Mouse (Mus musculus) heart, adult 2 months (tissue): ENCODE measurements around the gene Utp6. TPM values are rescaled to one million over a fixed set of nuclear protein-coding genes. Genes with fewer than 3 reads are reported as not detected.

Source experiments
- DNase-seq, 2 experiments: peaks; one replicate each; pipeline ENCODE4 v3.0.0; 2021
- H3K27ac ChIP-seq: fragments of 200-600 bp; 2 replicates; pipeline ENCODE4 v1.8.1; 2022
- H3K27me3 ChIP-seq: fragments of 200-500 bp; 2 replicates; pipeline ENCODE4 v1.6.1; 2012; ENCODE audit warnings: mild to moderate bottlenecking, low read length, inconsistent platforms, mixed read lengths; ENCODE audit not compliant: control insufficient read depth, insufficient read depth
- H3K36me3 ChIP-seq: fragments of 200-500 bp; 2 replicates; pipeline ENCODE4 v1.6.1; 2012; ENCODE audit warnings: low read length, inconsistent platforms; ENCODE audit not compliant: control insufficient read depth, insufficient read depth
- H3K4me1 ChIP-seq: fragments of 200-500 bp; 2 replicates; pipeline ENCODE4 v1.6.1; 2011; ENCODE audit warnings: low read length; ENCODE audit not compliant: control insufficient read depth, insufficient read depth
- H3K4me3 ChIP-seq: fragments of 200-600 bp; 2 replicates; pipeline ENCODE4 v1.8.1; 2022
- H3K79me2 ChIP-seq: fragments of 200-500 bp; replicated peaks from 2 replicates; pipeline ENCODE4 v1.6.1; 2012; ENCODE audit warnings: mild to moderate bottlenecking, inconsistent platforms, low read length, moderate library complexity, mixed read lengths; ENCODE audit not compliant: control insufficient read depth, insufficient read depth
- H3K9ac ChIP-seq: fragments of 200-500 bp; 2 replicates; pipeline ENCODE4 v1.6.1; 2012; ENCODE audit warnings: low read depth, mild to moderate bottlenecking, control low read depth, inconsistent platforms, low read length, mixed read lengths
- CTCF ChIP-seq: fragments of 200-600 bp; IDR thresholded peaks from 2 replicates; pipeline ENCODE4 v1.8.1; 2022; ENCODE audit warnings: antibody characterized with exemption, mild to moderate bottlenecking, moderate library complexity
- EP300 ChIP-seq: fragments of 200-500 bp; IDR thresholded peaks from 2 replicates; pipeline ENCODE4 v1.6.1; 2011; ENCODE audit warnings: low read depth, low read length, control low read depth; ENCODE audit not compliant: insufficient read depth
- POLR2A ChIP-seq: fragments of 200-500 bp; IDR thresholded peaks from 2 replicates; pipeline ENCODE4 v1.6.1; 2011; ENCODE audit warnings: mild to moderate bottlenecking, low read depth, low read length, control low read depth; ENCODE audit not compliant: insufficient read depth
- WGBS: fragments of 180-500 bp; shearing (Covaris S2); methylation state at CpG from one replicate; pipeline ENCODE4 v1.1.7; 2018; 5-methylcytosine and 5-hydroxymethylcytosine counted together
- intact Hi-C: fragments of 180-260 bp; cut with DNase I; formaldehyde crosslinking; loops from one replicate; pipeline ENCODE4 v1.15.1; 2025
- polyA plus RNA-seq: library from polyadenylated mRNA; depleted of rRNA; stranded (reverse); fragments of >200 nt; gene quantifications from 2 replicates; pipeline ENCODE4 v1.2.3, GENCODE M21; 2012
- total RNA-seq, 2 experiments: library from RNA; stranded (reverse); gene quantifications; 2 replicates each; pipeline ENCODE4 v1.2.3; 2021

The Utp6 gene
- total and polyA plus RNA-seq, 3 experiments = 5.9 to 26.6 (median 25.5) TPM

DNA sequence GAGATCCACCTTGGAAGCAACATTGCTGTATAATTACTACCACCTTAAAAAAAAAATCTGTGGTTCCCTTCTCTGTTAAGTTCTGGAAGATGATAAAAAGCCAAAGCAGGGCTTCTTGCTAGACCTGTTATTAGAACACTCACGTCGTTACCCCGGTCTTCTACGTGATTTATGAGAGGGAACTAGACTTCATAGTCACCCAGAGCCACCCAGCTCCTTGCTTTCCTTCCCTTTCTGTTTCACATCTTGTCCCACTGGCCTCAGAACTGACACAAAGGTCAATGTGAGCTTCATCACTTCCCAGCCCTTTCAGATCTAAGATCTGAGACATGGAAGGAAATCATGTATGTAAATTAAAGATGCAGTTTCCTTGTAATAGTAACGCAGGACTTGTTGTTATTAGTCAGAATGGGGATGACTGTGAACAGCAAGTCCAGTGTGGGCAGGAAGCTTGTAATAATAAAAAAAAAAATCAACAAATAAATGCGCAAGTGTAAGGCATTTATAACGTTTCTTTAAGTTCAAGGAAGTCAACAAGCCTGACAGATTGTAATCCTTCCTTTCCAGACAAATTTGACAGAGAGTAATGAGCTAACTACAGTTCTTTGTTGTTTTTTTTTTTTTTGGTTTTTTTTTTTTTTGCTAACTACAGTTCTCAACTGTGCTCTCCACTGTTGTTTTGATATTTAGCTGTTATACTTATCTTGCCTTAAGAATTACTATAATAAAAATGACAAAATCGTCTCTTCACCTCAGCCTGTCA, 1.2 kb upstream of the Utp6 start:
- Histone ChIP-seq H3K79me2 (no peaks in the 10 kb centered on the region), H3K36me3 (no peaks in the 10 kb centered on the region), H3K27ac (no peak overlapping the region), H3K27me3 (no peaks in the 10 kb centered on the region), H3K9ac (no peak overlapping the region), H3K4me3 (no peak overlapping the region), H3K4me1 (no peaks in the 10 kb centered on the region)
- intact Hi-C loops = loop anchor here (2.0 kb wide), 1 partner anchor 29 kb away; the partner anchor contains the start of gene Suz12
- no peak for DNase-seq
- WGBS = 50% methylated on average over 8 of the region's 8 CpGs
- TF ChIP-seq EP300 (no peak), POLR2A (no peak), CTCF (no peak)

DNA sequence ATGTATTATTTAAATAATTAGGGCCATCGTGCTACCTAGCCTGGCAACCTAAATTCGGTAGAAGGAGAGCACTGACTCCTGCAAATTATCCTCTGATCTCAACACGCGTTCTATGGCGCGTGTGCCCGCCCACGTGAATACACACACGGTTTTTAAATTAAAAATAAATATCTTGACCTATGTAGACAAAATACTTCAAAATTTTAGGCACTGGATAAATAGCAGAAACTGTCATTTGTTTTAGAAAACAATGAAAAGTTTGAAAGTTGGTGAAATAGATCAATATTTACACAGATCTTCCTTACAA, 640 bp upstream of the Utp6 start:
- Histone ChIP-seq H3K79me2 (no peaks in the 10 kb centered on the region), H3K4me1 (no peaks in the 10 kb centered on the region), H3K36me3 (no peaks in the 10 kb centered on the region), H3K9ac (no peak overlapping the region), H3K27ac (peak overlapping the region; percentile 36; the same call in 1 of the 2 replicates), H3K4me3 (peak overlapping the region; percentile 55), H3K27me3 (no peaks in the 10 kb centered on the region)
- DNase-seq = no peak
- intact Hi-C loops = loop anchor here (2.0 kb wide), 1 partner anchor 30 kb away; the partner anchor contains the start of gene Suz12
- WGBS = 3% methylated on average over 9 of the region's 9 CpGs
- TF ChIP-seq POLR2A (no peak), CTCF (no peak), EP300 (no peak)

DNA sequence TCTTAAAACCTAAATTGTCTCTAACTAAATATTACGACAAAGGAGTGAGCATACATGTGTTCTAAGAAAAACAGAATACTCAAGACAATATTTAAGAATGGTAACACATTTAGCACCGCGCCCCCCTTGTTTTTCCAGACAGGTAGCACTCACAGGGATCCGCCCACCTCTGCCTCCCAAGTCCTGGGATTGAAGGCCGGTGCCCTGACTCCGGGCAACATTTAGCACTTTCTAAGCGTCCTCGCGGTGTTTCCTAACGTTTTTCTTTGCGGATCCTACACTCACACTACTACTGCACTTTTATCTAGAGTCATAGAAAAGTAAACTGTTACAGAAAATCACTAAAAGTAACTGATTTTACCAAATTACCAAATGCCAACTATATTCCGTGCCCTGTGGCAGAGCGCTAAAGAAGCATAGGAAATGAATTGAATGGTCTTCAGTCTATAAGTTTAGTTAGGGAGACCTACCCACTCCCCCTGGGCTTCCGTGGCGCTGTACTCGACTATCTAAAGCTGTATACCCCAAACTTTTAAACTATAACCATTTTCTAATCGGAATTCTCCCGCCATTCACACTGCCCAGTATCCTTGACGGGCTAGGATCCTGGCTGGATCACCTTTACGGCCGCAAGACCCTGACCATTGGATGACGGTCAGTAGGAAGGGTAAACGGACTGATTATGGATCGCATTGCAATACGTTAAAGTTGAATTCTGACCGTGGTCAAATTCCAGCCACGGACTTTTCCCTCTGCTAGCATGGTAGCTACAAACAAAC, 655 bp downstream of the Utp6 start:
- no peaks in the 10 kb centered on the region for H3K27me3 ChIP-seq
- 7% methylated on average over 27 of the region's 27 CpGs for WGBS
- intact Hi-C loops = loop anchor here (2.0 kb wide), 1 partner anchor 31 kb away; the partner anchor contains the start of gene Suz12
- H3K4me1 ChIP-seq = peaks cover 2% of the 10 kb centered on the region
- peak overlapping the region; percentile 59 for H3K9ac ChIP-seq
- peak overlapping the region; percentile 55 for H3K4me3 ChIP-seq
- DNase-seq = no peak
- peak overlapping the region; percentile 70 for H3K27ac ChIP-seq
- TF ChIP-seq CTCF (no peak), EP300 (no peak), POLR2A (no peak)
- H3K36me3 ChIP-seq = peaks cover 4% of the 10 kb centered on the region; the same call in 1 of the 2 replicates
- H3K79me2 ChIP-seq = no peaks in the 10 kb centered on the region

DNA sequence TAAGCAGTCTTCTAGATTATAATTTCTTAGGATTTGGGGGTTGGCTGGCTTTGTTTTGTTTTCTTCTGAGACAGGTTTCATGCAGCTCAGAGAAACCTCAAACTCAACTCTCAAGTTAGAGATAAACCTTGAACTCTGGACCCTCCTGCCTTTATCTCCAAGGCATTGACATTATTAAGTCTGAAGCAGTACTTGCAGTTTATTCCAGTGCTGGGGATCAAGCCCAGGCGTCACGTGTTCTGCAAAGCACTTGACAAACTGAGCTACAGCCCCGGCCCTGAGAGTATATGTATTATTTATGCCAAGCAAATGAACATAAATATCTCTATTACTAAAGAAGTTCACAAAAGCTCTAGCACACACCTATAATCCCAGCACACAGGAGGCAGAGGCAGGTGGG, 14.9 kb downstream of the Utp6 start:
- H3K79me2 ChIP-seq = no peaks in the 10 kb centered on the region
- intact Hi-C loops = loop anchor here (10.0 kb wide), 1 partner anchor 502 kb away; no protein-coding TSS in a partner anchor
- no peaks in the 10 kb centered on the region for H3K4me1 ChIP-seq
- no peak for TF ChIP-seq POLR2A
- no peak for TF ChIP-seq CTCF
- no peak for TF ChIP-seq EP300
- 91% methylated on average over 3 of the region's 3 CpGs for WGBS
- no peaks in the 10 kb centered on the region for H3K27me3 ChIP-seq
- no peak overlapping the region for H3K9ac ChIP-seq
- DNase-seq = no peak
- H3K27ac ChIP-seq = no peak overlapping the region
- 0 out of 2 replicates have a peak, but pooled peaks cover 2% of the 10 kb centered on the region for H3K36me3 ChIP-seq
- H3K4me3 ChIP-seq = no peak overlapping the region

DNA sequence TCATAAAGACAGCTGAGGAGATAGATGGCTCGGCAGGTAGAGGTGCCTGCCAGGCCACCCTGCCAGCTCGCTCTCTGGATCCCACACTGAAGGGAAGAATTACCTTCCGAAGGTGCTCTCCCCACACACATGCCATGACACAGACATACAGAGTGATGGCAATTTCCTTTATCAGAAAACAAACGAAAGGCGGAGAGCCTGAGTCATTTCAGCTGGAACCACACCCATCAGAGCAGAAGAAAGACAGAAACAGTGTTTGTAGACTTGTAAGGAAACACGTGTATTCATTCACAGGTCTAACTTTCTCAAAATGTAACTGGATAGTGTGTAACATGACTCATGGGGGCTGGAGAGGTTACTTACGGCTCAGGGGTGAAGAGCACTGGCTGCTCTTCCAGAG, 18.6 kb downstream of the Utp6 start:
- Histone ChIP-seq H3K79me2 (no peaks in the 10 kb centered on the region), H3K27me3 (no peaks in the 10 kb centered on the region), H3K9ac (no peak overlapping the region), H3K4me1 (no peaks in the 10 kb centered on the region), H3K4me3 (no peak overlapping the region), H3K36me3 (peaks cover 5% of the 10 kb centered on the region; the same call in 1 of the 2 replicates), H3K27ac (no peak overlapping the region)
- intact Hi-C loops = loop anchor here (10.0 kb wide), 1 partner anchor 499 kb away; no protein-coding TSS in a partner anchor
- WGBS = 80% methylated on average over 7 of the region's 7 CpGs
- DNase-seq = no peak
- no peak for TF ChIP-seq CTCF
- no peak for TF ChIP-seq EP300
- TF ChIP-seq POLR2A = no peak
